Mouse (Mus musculus) layer of hippocampus, postnatal 36 days (tissue): Measurements from ENCODE around the gene Sv2c. TPM values are rescaled to one million over a fixed set of nuclear protein-coding genes. Genes with fewer than 3 reads are reported as not detected.

Experiments
- DNase-seq, 2 experiments: peaks; one replicate each; pipeline ENCODE4 v3.0.0; 2022
- total RNA-seq, 2 experiments: library from RNA; stranded (reverse); gene quantifications; 2 replicates each; pipeline ENCODE4 v1.2.3; 2021

The Sv2c gene
- total RNA-seq, 2 experiments from 2014 or later = 14.2 to 14.5 TPM

DNA sequence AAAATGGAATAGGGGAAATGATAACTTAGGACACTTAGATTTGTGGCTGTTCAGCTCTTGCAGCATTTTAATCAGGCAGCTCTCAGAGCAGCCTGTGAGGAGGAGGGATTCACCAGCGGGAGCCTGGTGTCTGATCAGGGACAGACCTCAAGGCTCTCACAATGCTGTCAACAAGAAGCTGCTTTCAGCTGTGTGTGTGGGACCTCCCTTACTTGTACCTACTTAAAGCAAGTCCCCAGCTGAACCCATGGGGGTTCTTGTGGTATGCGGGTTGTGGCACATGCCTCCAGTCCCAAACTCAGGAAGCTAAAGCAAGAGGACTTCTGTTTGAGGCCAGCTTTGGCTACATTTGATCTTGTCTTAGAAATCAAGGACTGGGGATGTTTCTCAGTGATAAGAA, 189.8 kb downstream of the Sv2c start:
- peak; percentile 48 to 54 for DNase-seq

DNA sequence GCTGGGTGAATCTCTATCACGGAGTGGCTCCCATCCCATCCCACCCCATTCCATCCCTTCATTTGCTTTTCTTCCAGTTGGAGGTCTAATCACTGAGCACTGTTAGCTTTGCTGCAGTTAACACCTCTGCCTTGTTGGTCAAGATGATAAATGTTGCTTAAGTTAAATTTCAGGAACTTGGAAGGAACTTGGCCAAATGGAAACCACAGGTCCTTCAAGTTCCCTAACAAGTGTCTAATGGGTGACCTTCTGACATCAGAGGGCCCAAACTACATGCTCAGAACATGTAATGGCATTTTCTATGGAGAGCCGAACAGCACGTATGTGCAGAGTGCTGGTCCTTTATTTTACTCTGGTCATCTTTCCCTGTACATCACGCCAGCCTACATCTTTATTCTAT, 190.5 kb downstream of the Sv2c start:
- DNase-seq = no peak

DNA sequence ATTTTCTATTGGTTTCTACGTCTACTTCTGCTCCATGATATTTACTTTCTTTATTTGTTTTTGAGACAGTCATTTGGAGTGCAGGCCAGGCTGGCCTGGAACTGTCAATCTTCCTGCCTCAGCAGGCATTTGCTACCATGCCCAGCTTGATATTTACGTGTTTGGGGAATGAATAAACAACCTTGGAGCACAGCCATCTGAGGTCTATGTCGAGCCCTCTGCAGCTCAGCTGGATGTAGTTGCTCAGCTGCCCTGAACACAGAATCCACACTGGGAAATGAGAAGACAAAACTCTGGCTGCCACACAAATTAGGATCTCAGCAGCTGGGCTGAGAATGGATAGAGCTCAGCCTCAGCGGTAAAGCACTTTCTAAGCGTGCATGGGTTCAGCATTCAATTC, 191.6 kb downstream of the Sv2c start:
- DNase-seq = no peak

DNA sequence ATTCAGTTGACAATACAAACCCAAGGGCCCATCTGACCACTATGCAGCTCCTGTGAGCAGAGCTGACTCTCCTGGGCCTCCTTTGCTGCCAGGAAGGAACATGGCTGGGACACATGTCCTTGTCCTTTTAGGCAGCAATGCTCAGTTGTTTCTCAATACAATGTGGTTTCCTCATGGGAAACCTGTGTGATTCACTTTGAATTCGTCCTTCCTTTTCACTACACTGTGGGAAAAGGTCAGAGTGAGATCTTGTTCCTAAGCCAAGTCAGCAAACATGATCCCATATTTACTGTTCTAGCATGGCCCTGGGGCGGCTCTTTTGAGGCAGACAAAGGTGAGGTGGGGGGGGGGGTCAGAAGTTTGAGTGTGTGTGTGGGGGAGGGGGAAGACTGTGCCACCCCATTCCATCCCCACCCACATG, 208.2 kb downstream of the Sv2c start:
- DNase-seq = no peak

DNA sequence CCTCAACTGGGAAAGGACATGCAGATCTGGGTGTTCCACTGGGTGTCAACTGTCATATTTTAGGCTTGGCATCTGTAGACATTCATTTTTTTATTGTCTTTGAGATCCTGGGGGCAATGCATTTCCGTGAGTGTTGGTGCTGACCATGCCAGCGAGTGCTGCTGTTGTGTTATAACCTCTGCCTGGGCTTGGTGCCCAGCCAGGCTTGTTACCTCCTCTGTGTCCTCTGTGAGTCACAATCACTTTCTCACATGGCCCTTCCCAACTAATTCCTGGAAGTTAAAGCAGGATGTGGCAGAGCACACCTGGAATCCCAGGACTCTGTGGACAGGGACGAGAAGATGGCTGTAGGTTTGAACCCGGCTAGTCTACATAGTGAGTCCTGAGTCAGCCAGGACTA, 209.8 kb downstream of the Sv2c start:
- no peak for DNase-seq

DNA sequence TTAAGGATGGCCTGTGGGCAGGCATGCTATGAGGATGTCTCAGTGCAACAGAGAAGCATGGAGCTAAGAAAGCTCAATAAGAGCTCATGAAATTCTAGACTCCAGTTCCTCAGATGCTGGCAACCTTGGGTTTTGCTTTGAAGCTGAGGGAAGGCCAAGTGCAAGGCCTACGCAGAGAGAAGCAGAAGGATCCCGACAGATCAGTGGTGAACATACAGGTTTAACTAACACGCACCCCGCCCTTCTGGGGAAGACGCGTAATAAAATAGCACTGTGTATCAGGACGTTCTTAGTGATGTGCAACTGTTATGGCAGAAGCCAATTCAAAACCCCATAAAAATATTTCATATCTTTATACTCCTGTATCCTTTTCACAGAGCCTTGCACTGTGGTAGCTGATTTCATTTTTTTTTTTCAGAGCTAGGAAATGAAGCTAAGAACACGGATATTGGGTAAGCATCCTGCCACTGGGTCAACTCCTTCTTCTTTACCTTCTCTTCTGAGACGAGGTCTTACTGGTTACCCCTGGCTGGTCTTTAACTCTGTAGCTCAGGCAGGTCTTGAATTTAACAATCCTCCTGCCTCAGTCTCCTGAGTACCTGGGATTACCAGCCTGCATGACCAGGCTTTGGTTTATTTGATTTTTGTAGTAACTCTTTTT, 213.6 kb downstream of the Sv2c start:
- DNase-seq = peak in 1 of 2 experiments; percentile 7

DNA sequence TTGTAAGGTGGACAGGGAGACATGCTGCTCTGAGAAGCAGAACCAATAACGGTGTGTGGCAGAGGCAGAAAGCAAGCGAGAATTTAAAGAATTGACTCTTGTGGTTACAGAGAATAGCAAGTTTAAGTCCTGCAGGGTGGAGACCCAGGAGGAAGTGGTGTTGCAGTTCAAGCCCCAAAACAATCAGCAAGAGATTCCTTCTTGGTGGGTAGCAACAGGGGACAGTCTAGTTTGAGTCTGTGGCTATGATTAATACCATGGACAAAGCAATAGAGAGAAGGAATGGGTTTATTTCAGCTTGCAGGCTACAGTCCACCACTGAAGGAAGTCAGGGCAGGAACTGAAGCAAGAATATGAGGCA, 219.4 kb downstream of the Sv2c start:
- no peak for DNase-seq

DNA sequence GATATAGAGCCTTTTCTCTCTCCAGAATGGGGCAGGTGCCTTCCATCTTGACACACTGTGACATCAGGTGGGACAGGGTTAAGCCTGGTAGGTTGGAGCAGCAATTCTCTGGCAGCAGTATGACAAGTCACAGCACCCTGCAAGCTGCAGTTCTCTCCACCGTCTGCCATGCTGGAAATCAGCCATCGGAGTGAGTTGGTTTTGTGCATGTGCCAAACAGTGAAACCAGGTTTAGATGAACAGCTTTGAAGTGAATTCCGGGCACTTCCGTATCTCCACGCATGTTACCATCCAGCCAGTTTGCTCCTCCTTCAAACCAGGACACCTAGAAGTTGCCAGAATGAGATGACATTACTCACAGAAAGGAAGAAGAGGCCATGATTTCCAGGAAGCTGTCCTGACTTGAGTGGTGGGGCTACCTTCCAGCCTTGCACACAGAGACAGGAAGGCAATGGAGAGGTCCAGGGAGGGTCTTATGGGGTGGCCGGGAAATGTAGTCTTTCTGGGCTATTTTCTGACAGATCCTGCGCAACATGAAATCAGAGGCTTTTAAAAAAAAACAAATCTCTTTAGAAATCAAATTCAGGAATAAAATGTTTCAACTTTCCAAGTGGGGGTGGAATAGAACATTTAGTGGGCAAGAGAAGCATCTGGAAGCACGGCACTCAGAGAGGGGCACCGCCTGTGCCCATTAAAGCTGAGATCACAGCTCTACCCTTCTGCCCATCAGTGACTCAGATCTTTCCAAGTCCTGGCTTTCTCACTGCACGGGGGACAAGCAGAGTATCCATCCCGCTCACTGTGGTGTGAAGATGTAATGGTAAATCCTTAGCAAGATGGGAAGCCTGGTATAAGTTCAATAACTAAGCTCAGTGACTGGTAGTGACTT, 220.0 kb downstream of the Sv2c start:
- peak; percentile 79 to 80 for DNase-seq

DNA sequence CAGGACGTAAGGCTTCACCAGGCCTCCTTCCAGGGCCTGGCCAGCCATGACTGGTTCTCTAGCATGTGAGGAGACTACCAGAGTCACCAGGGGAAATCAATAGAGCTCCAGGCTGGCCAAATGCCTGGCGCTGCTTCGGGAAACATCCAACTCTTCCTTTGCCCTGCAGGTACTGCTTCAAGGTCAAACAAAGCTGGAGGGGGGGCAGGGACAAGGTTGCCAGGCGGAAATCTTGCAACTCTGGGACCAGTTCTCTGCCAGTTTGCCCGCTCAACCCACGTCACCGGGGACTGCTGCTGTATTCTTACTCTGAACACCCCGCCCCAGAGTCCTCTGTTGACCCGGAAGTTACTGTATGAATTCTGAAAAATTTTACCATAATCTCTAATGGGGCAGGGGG, 222.1 kb downstream of the Sv2c start:
- DNase-seq = no peak

DNA sequence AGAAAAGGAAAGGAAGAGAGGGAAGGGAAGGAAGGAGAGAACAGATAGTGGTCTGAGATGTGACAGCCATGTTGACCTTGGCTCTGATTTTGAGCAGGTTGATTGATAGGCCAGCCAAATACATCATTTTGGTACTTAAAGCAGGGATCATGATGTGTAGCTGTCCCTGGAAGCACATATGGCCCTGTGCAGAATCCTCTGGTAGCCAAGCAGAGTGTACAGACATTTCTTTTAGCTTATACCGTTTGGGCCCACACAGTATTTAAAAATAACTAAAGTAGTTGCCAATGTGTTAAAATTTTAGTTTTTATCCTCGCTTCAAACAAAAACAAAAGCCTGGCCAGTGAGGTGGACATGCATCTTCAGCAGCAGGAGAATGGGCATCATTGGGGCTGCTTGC, 223.1 kb downstream of the Sv2c start:
- DNase-seq = no peak

Other genes starting within 250 kb of the Sv2c start
- 10 to 100 TPM; 86.9 to 92.4 TPM for gene Iqgap2, start 240.7 kb downstream of the Sv2c start, total RNA-seq
- 10 to 100 TPM; 21.3 to 24.8 TPM for gene Gm20075, start 51.2 kb downstream of the Sv2c start, total RNA-seq
- not detected for gene Gm17190, start 50.5 kb downstream of the Sv2c start, total RNA-seq